Mouse (Mus musculus): ENCODE results near the gene Prkag2.

DNA sequence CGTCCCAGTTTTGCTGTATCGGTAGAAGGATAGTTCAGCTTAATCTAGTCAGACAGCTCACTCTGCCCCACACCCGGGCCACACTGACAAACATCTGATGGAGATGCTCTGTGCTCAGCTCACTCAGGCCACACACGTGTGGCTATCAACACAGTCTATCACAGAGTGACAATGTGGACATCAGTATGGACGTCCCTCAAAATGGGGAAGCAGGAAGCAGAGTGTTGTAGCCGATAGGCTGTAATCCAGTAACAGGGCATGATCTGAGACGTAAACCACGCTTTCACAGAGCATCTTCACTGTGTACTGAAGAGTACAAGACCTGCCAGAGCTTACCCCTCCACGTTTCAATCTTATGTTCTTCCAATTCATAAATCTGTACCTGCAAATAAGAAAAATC is 223.8 kb downstream of the Prkag2 start:
- no peak for TF ChIP-seq CTCF (IDR thresholded peaks at IDR 0.05; ENCODE audit: low read depth)
- TF ChIP-seq EP300 (IDR thresholded peaks at IDR 0.05; ENCODE audit: low read depth) = no peak
